Mouse (Mus musculus): ENCODE data around the gene AI413582.

The AI413582 gene

GRCm38 (mm10) chr17:27555512-27556172 lies 9.9 kb downstream of the AI413582 start:
- no peak for DNase-seq (ENCODE audit: low read depth, low spot score)

GRCm38 (mm10) chr17:27555075-27555511 lies 10.5 kb downstream of the AI413582 start:
- no peak for DNase-seq (ENCODE audit: low read depth, low spot score)

- no peak for DNase-seq (ENCODE audit: low read depth, low spot score)
Observed at GRCm38 (mm10) chr17:27554062-27554960, 11.2 kb downstream of the AI413582 start.

GRCm38 (mm10) chr17:27552215-27553201 lies 13.0 kb downstream of the AI413582 start:
- no peak for DNase-seq (ENCODE audit: low read depth, low spot score)

GRCm38 (mm10) chr17:27551393-27551940 lies 14.1 kb downstream of the AI413582 start:
- DNase-seq (ENCODE audit: low read depth, low spot score), result no peak

- DNase-seq (ENCODE audit: low read depth, low spot score), result no peak
Observed at GRCm38 (mm10) chr17:27549234-27549633, 16.3 kb downstream of the AI413582 start.

GRCm38 (mm10) chr17:27547253-27547868 lies 18.2 kb downstream of the AI413582 start:
- DNase-seq (ENCODE audit: low read depth, low spot score), result no peak

- no peak for DNase-seq (ENCODE audit: low read depth, low spot score)
Observed at GRCm38 (mm10) chr17:27546574-27547085, 18.9 kb downstream of the AI413582 start.

GRCm38 (mm10) chr17:27545991-27546390 lies 19.6 kb downstream of the AI413582 start:
- no peak for DNase-seq (ENCODE audit: low read depth, low spot score)

GRCm38 (mm10) chr17:27544551-27544950 lies 21.0 kb downstream of the AI413582 start:
- DNase-seq (ENCODE audit: low read depth, low spot score), result peak; percentile 67

- no peak for DNase-seq (ENCODE audit: low read depth, low spot score)
Observed at GRCm38 (mm10) chr17:27541984-27542383, 23.6 kb downstream of the AI413582 start.

GRCm38 (mm10) chr17:27541261-27541660 lies 24.3 kb downstream of the AI413582 start:
- no peak for DNase-seq (ENCODE audit: low read depth, low spot score)

GRCm38 (mm10) chr17:27534718-27535117 lies 30.8 kb downstream of the AI413582 start:
- DNase-seq (ENCODE audit: low read depth, low spot score), result peak; percentile 91

- no peak for DNase-seq (ENCODE audit: low read depth, low spot score)
Observed at GRCm38 (mm10) chr17:27533354-27533753, 32.2 kb downstream of the AI413582 start.

- no peak for DNase-seq (ENCODE audit: low read depth, low spot score)
Observed at GRCm38 (mm10) chr17:27532095-27532494, 33.5 kb downstream of the AI413582 start.

- DNase-seq (ENCODE audit: low read depth, low spot score), result no peak
Observed at GRCm38 (mm10) chr17:27528767-27529166, 36.8 kb downstream of the AI413582 start.

- DNase-seq (ENCODE audit: low read depth, low spot score), result no peak
Observed at GRCm38 (mm10) chr17:27528030-27528429, 37.5 kb downstream of the AI413582 start.

- no peak for DNase-seq (ENCODE audit: low read depth, low spot score)
Observed at GRCm38 (mm10) chr17:27527188-27527587, 38.4 kb downstream of the AI413582 start.

- no peak for DNase-seq (ENCODE audit: low read depth, low spot score)
Observed at GRCm38 (mm10) chr17:27523121-27523520, 42.4 kb downstream of the AI413582 start.

- DNase-seq (ENCODE audit: low read depth, low spot score), result no peak
Observed at GRCm38 (mm10) chr17:27521303-27521702, 44.3 kb downstream of the AI413582 start, which contains the start of gene Grm4. Gene Grm4 (minus strand): TSS chr17:27521403.
